Mouse (Mus musculus) neural tube, embryonic 15.5 days (tissue): ENCODE results near the gene Tent5b. TPM values are rescaled to one million over a fixed set of nuclear protein-coding genes. Genes with fewer than 3 reads are reported as not detected.

ENCODE experiments used
- polyA plus RNA-seq: library from polyadenylated mRNA; unstranded; fragments of >200 nt; fragmentation: Nextera tagmentation; extraction: Ambion mirVana; gene quantifications from 2 replicates; pipeline ENCODE4 v1.2.1, GENCODE M21; 2015

Tent5b gene
- polyA plus RNA-seq, 1 experiment from 2014 or later, result 0.26 TPM

Other genes with a start within 250 kb of the Tent5b start
- gene Map3k6, start 239.3 kb upstream of the Tent5b start, polyA plus RNA-seq, result 3.0 and 4.0 TPM in 2 replicates
- 0.20 and 6.0 TPM in 2 replicates for gene Sytl1, start 217.0 kb upstream of the Tent5b start, polyA plus RNA-seq
- 115 and 117 TPM in 2 replicates for gene Tmem222, start 202.3 kb upstream of the Tent5b start, polyA plus RNA-seq
- 19.3 and 19.6 TPM in 2 replicates for gene Wdtc1, start 126.7 kb upstream of the Tent5b start, polyA plus RNA-seq
- gene Slc9a1, start 110.4 kb upstream of the Tent5b start, polyA plus RNA-seq, result 8.4 and 9.9 TPM in 2 replicates
- gene Trnp1, start 18.4 kb downstream of the Tent5b start, polyA plus RNA-seq, result 10.6 and 14.3 TPM in 2 replicates
- gene Kdf1, start 38.8 kb downstream of the Tent5b start, polyA plus RNA-seq, result 0.27 and 7.0 TPM in 2 replicates
- gene Nudc, start 65.9 kb downstream of the Tent5b start, polyA plus RNA-seq, result 269 and 290 TPM in 2 replicates
- gene Nr0b2, start 73.2 kb downstream of the Tent5b start, polyA plus RNA-seq, result 0.13 and 0.47 TPM in 2 replicates
- 5.8 TPM in 2 replicates for gene Gpatch3, start 94.6 kb downstream of the Tent5b start, polyA plus RNA-seq
- 17.0 and 17.2 TPM in 2 replicates for gene Gpn2, start 104.2 kb downstream of the Tent5b start, polyA plus RNA-seq
- 1.7 and 32.5 TPM in 2 replicates for gene Sfn, start 122.0 kb downstream of the Tent5b start, polyA plus RNA-seq
- 4.3 and 7.0 TPM in 2 replicates for gene Zdhhc18, start 170.0 kb downstream of the Tent5b start, polyA plus RNA-seq
- 12.4 and 15.7 TPM in 2 replicates for gene Pigv, start 192.5 kb downstream of the Tent5b start, polyA plus RNA-seq